Mouse (Mus musculus): ENCODE results near the gene Dhx37. TPM values are rescaled to one million over a fixed set of nuclear protein-coding genes. Genes with fewer than 3 reads are reported as not detected.

The Dhx37 gene
- polyA plus RNA-seq, 1 experiment from 2014 or later = 10.2 TPM

- WGBS = 73% methylated on average over 4 of the region's 4 CpGs
- Histone ChIP-seq H3K36me3 (ENCODE audit: control insufficient read depth, insufficient read depth, low read length) (no peaks in the 10 kb centered on the region), H3K27ac (ENCODE audit: low read depth, low read length) (no peak overlapping the region), H3K4me2 (ENCODE audit: low read length) (no peak overlapping the region), H3K9ac (ENCODE audit: low read depth, low read length) (no peak overlapping the region), H3K9me3 (ENCODE audit: control insufficient read depth, low read length) (no peaks in the 10 kb centered on the region), H3K27me3 (replicated peaks; ENCODE audit: control insufficient read depth, insufficient read depth, low read length) (no peaks in the 10 kb centered on the region), H3K4me1 (ENCODE audit: control insufficient read depth, insufficient read depth, low read depth, low read length) (no peaks in the 10 kb centered on the region), H3K4me3 (ENCODE audit: low read length) (no peak overlapping the region)
- ATAC-seq = no peak
Measured at GRCm38 (mm10) chr5:125364851-125365429, 69.0 kb downstream of the Dhx37 start.

GRCm38 (mm10) chr5:125363894-125364293, 70.0 kb downstream of the Dhx37 start:
- no peak overlapping the region for H3K4me2 ChIP-seq (ENCODE audit: low read length)
- no peak overlapping the region for H3K9ac ChIP-seq (ENCODE audit: low read depth, low read length)
- no peaks in the 10 kb centered on the region for H3K4me1 ChIP-seq (ENCODE audit: control insufficient read depth, insufficient read depth, low read depth, low read length)
- no peak overlapping the region for H3K4me3 ChIP-seq (ENCODE audit: low read length)
- no peaks in the 10 kb centered on the region for H3K9me3 ChIP-seq (ENCODE audit: control insufficient read depth, low read length)
- no peak overlapping the region for H3K27ac ChIP-seq (ENCODE audit: low read depth, low read length)
- no peaks in the 10 kb centered on the region for H3K36me3 ChIP-seq (ENCODE audit: control insufficient read depth, insufficient read depth, low read length)
- WGBS = 78% methylated on average over 7 of the region's 7 CpGs
- no peaks in the 10 kb centered on the region for H3K27me3 ChIP-seq (replicated peaks; ENCODE audit: control insufficient read depth, insufficient read depth, low read length)
- no peak for ATAC-seq

Small RNA genes within 50 kb of the gene (microRNA-seq; reads per million reads assigned to microRNA genes)
- gene Gm27551 = not detected

Other genes starting within 250 kb of the Dhx37 start
- gene Scarb1, start 93.0 kb downstream of the Dhx37 start, polyA plus RNA-seq (2015; fragmentation: Nextera tagmentation; extraction: Ambion mirVana) = 55.3 and 62.6 TPM in 2 replicates
- gene Gm10382, start 44.8 kb downstream of the Dhx37 start, polyA plus RNA-seq (2015; fragmentation: Nextera tagmentation; extraction: Ambion mirVana) = 0.45 and 0.55 TPM in 2 replicates
- 1,508 and 1,522 TPM in 2 replicates for gene Ubc, start 43.9 kb downstream of the Dhx37 start, polyA plus RNA-seq (2015; fragmentation: Nextera tagmentation; extraction: Ambion mirVana)
- 40.2 and 42.5 TPM in 2 replicates for gene Bri3bp, start 7.4 kb upstream of the Dhx37 start, polyA plus RNA-seq (2015; fragmentation: Nextera tagmentation; extraction: Ambion mirVana)
- gene Aacs, start 41.7 kb upstream of the Dhx37 start, polyA plus RNA-seq (2015; fragmentation: Nextera tagmentation; extraction: Ambion mirVana) = 113 and 123 TPM in 2 replicates
- 3.9 and 4.2 TPM in 2 replicates for gene Tmem132b, start 97.7 kb upstream of the Dhx37 start, polyA plus RNA-seq (2015; fragmentation: Nextera tagmentation; extraction: Ambion mirVana)